Mouse (Mus musculus): Measurements from ENCODE around the gene Gbp5. TPM values are rescaled to one million over a fixed set of nuclear protein-coding genes. Genes with fewer than 3 reads are reported as not detected.
"Not testable (repeated sequence)": the region's sequence is repeated elsewhere in the genome, so short reads cannot be mapped to it uniquely, and the experiment has no call there.

Gene Gbp5
- total RNA-seq, 2 experiments from 2014 or later, result 2.0 to 2.2 TPM

- DNase-seq (ENCODE audit: low spot score in 2 of 2), result no peak
- intact Hi-C loops (cut with DNase I), result no loop called here
These were observed 39.4 kb downstream of the Gbp5 start for GRCm38 (mm10) chr3:142533185-142533584.

DNA sequence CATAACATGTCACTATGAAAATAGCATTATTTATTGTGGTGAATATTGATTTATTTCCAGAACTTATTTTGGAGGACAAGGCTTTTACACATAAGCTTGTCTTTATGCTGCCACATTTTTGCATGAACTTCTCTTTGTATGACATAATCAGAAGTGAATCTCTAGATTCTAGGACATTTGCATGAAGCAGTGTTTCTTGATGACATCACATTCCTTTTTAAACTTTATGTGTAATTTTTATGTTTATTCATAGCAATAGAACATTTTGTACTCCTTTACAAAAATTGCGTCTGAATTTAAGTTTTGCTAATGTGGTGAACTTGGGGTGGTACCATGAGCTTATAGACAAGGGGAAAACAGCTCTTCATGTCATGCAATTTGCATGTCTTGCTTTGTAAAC, 41.9 kb downstream of the Gbp5 start:
- intact Hi-C loops (cut with DNase I), result no loop called here
- no peak for DNase-seq (ENCODE audit: low spot score in 2 of 2)

DNA sequence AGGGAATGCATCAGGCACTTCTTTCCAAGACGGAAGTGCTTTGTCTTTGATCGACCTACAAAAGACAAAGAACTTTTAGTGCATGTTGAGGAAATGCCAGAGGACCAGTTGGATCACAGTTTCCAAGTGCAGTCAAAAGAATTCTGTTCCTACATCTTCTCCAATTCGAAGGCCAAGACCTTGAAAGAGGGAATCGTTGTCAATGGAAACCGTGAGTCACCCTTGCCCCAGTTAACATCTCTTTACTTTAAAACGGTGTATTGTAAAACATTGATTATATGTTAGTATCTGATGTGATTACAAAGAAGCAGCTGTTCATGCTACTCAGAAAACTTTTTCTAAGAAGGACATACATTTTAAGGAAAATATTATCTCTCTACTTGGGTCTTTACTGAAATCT, 47.6 kb downstream of the Gbp5 start:
- intact Hi-C loops (cut with DNase I), result no loop called here
- no peak for DNase-seq (ENCODE audit: low spot score in 2 of 2)

DNA sequence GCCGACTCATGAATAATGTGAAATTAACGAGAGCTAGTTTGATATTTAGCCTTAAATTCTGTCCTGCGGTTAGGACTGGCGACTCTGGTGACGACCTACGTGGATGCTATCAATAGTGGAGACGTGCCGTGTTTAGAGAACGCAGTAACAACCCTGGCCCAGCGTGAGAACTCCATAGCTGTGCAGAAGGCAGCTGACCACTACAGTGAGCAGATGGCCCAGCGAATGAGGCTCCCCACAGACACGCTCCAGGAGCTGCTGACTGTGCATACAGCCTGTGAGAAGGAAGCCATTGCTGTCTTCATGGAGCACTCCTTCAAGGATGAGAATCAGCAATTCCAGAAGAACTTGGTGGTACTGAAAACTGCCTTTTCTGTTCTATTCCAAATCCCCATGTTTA, 49.0 kb downstream of the Gbp5 start:
- intact Hi-C loops (cut with DNase I); DNase-seq (ENCODE audit: low spot score in 2 of 2): not testable (repeated sequence)

GRCm38 (mm10) chr3:142546690-142547089, 52.9 kb downstream of the Gbp5 start:
- no peak for DNase-seq (ENCODE audit: low spot score in 2 of 2)
- intact Hi-C loops (cut with DNase I), result no loop called here

DNA sequence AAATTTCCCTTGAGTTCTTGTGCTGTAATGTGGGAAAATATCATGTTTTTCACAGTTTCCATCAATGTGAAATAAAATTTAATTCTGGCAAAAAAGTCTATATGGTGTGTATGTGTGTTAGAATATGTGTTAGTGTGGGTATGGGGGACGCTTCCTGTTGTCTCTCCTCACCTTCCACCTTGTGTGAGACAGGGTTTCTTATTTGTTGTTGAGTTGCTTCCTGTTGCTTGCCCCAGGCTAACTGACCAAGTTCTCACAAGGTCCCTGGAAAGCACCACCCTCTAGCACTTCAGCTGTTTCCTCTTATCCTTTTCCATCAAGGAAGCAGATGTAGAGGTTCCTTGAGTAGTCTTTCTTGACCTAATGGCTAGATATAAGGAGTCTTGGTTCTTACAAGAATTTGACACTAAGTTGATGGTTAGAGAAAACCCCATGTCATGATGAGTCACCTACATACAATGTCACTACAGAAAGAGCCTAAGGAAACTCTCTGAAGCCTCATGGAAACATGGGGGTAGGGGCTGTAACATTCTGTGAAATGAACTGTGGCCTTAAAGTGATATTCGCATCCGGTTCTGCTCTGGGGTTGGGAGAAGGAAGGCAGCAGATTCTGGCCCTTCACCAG, 56.4 kb downstream of the Gbp5 start:
- no peak for DNase-seq (ENCODE audit: low spot score in 2 of 2)
- intact Hi-C loops (cut with DNase I), result no loop called here

GRCm38 (mm10) chr3:142554601-142555000, 60.8 kb downstream of the Gbp5 start:
- intact Hi-C loops (cut with DNase I), result no loop called here
- no peak for DNase-seq (ENCODE audit: low spot score in 2 of 2)

- intact Hi-C loops (cut with DNase I), result no loop called here
- no peak for DNase-seq (ENCODE audit: low spot score in 2 of 2)
These were observed 61.8 kb downstream of the Gbp5 start for GRCm38 (mm10) chr3:142555623-142556022.

DNA sequence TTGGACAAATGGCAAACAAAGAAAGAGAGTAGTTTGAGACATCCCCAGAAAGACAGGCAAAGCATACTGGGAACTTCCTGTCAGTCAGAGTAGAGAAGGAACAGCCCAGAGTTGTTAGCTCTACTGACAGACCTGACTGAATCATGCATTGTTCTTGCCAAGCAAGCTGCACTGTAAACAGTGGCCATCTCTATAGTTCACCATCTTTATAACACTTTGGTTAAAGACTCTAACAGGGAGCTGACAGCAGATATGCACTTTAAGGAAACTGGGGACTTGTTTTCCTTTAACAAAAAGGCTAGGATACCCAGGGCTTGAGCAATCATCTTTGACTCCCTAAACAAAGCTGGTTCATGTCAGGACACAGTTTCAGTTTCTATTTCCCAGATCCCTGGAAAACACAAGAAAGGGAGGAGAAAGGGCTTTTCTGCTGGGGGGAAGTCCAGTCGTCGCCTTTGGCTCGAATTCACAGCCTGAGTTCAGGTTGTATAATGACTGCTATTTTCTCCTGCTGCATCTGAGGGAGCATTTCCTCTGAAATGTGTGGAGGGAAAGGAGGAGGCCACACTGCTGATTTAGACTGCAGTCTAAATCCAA, 66.0 kb downstream of the Gbp5 start, which contains the start of gene Gbp3:
Gene Gbp3 (plus strand): TSS at position 395 of the 597 bp plus-strand sequence.
- peak in 1 of 2 experiments; percentile 17 for DNase-seq (ENCODE audit: low spot score in 2 of 2)
- intact Hi-C loops (cut with DNase I), result loop anchor here (1.0 kb wide), 1 partner anchor 69 kb away; no protein-coding TSS in a partner anchor

GRCm38 (mm10) chr3:142560296-142560948, 66.6 kb downstream of the Gbp5 start:
- intact Hi-C loops (cut with DNase I), result loop anchor here (1.0 kb wide), 1 partner anchor 70 kb away; no protein-coding TSS in a partner anchor
- DNase-seq (ENCODE audit: low spot score in 2 of 2), result peak; percentile 69 to 80

GRCm38 (mm10) chr3:142561045-142561646, 67.4 kb downstream of the Gbp5 start:
- DNase-seq (ENCODE audit: low spot score in 2 of 2), result no peak
- intact Hi-C loops (cut with DNase I), result loop anchor here (1.0 kb wide), 1 partner anchor 68 kb away; the partner anchor contains the start of gene Gbp5

DNA sequence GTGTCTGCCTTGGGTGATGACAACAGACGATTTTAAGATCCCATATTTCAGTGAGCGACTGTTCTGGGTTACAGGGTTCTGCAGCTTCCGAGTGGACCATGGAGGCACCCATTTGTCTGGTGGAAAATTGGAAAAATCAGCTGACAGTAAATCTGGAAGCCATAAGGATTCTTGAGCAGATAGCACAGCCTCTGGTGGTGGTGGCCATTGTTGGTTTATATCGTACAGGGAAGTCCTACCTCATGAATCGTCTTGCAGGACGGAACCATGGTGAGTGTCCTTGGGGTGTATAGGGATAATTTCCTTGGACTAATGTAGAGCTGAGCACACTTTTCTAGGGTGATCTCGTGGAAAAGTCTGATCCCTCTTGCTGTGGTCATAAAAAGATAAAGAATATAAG, 67.9 kb downstream of the Gbp5 start:
- intact Hi-C loops (cut with DNase I), result loop anchor here (1.0 kb wide), 1 partner anchor 68 kb away; the partner anchor contains the start of gene Gbp5

GRCm38 (mm10) chr3:142567490-142567889, 73.7 kb downstream of the Gbp5 start:
- not testable (repeated sequence) for DNase-seq (ENCODE audit: low spot score in 2 of 2)

More for the DNA sequence above, 67.9 kb downstream of the Gbp5 start:
- DNase-seq (ENCODE audit: low spot score in 2 of 2), result no peak

GRCm38 (mm10) chr3:142570738-142571137, 77.0 kb downstream of the Gbp5 start:
- DNase-seq (ENCODE audit: low spot score in 2 of 2), result no peak
- intact Hi-C loops (cut with DNase I), result no loop called here

More at GRCm38 (mm10) chr3:142567490-142567889, 73.7 kb downstream of the Gbp5 start:
- intact Hi-C loops (cut with DNase I), result not testable (repeated sequence)

Other genes with a start within 250 kb of the Gbp5 start
- gene Pdlim5, start 98.3 kb upstream of the Gbp5 start, total RNA-seq (2021), result 10 to 100 TPM; 18.9 to 20.4 TPM
- gene Gbp7, start 36.4 kb downstream of the Gbp5 start, total RNA-seq (2021), result 1 to 10 TPM; 3.5 to 3.8 TPM
- 1 to 10 TPM; 5.6 to 6.3 TPM for gene Gbp3, start 66.0 kb downstream of the Gbp5 start, total RNA-seq (2021)
- not detected for gene Gbp2b, start 100.9 kb downstream of the Gbp5 start, total RNA-seq (2021)
- 1 to 10 TPM; 1.1 TPM for gene Gbp2, start 126.6 kb downstream of the Gbp5 start, total RNA-seq (2021)
- gene Kyat3, start 207.1 kb downstream of the Gbp5 start, total RNA-seq (2021), result 1 to 10 TPM; 4.7 to 5.2 TPM